ENCODE assay signal across 15 mouse cellular contexts in genomic region chr6:91690646-91691045, GRCm38 (mm10). TPM values are rescaled to one million over a fixed set of nuclear protein-coding genes. Genes with fewer than 3 reads are reported as not detected.
A peak's percentile ranks its signal among the peaks of the same experiment; 100 is the strongest.
DNase-seq lines count a peak whose midpoint lies in the region; ATAC-seq and TF ChIP-seq lines count a peak whose summit lies in the region.
"Had no signal": no experiment of that assay in that cellular context is flagged by ENCODE, and none has a peak within 500 bp of the region (broad histone marks: within the 10 kb centered on the region; RNA-seq: fewer than 3 reads in every experiment).

No protein-coding gene starts in this region.

- H3K9me3 ChIP-seq in ES-Bruce4 (replicated peaks; ENCODE audit: control insufficient read depth, insufficient read depth, low read length, poor library complexity, severe bottlenecking): no peaks in the 10 kb centered on the region
- H3K9me3 ChIP-seq in lung, postnatal 0 days (ENCODE audit: low read length): no peaks in the 10 kb centered on the region
- H3K9me3 ChIP-seq: embryonic facial prominence, embryonic 15.5 days; forebrain, embryonic 13.5 days; limb, embryonic 15.5 days had no signal

- no peak for TF ChIP-seq EP300 in ES-Bruce4 (IDR thresholded peaks at IDR 0.05; ENCODE audit: insufficient read depth, low read depth, low read length)
- TF ChIP-seq EP300 in lung, postnatal 0 days (IDR thresholded peaks at IDR 0.05): no peak

- H3K27ac ChIP-seq in ES-Bruce4 (ENCODE audit: insufficient read depth, low read length): peak overlapping the region; percentile 57
- H3K27ac ChIP-seq in brown adipose tissue, adult 24 weeks (replicated peaks; ENCODE audit: low read depth, low read length): no peak overlapping the region
- H3K27ac ChIP-seq in lung, postnatal 0 days (ENCODE audit: low read length): no peak overlapping the region
- H3K27ac ChIP-seq: embryonic facial prominence, embryonic 15.5 days; forebrain, embryonic 13.5 days; hindbrain, embryonic 14.5 days; limb, embryonic 15.5 days had no signal

- DNase-seq in kidney, adult 8-10 months: peak; percentile 81 to 88
- peak; percentile 35 to 67 for DNase-seq in kidney, postnatal 4 days
- no peak for DNase-seq in lung, postnatal 0 days (ENCODE audit: low spot score)
- DNase-seq in T-cell, adult 2 months (ENCODE audit: low spot score): no peak
- DNase-seq: adrenal gland, adult 8-10 months; gastrocnemius, postnatal 25 days; lung, postnatal 14 days; right cerebral cortex, adult 18-20 months had no signal

- no peak for ATAC-seq in lung, postnatal 0 days
- ATAC-seq in monocyte, adult 5-6 weeks (replicated peaks; ENCODE audit: insufficient number of reproducible peaks, low FRiP score, low TSS enrichment, poor library complexity, severe bottlenecking): no peak
- ATAC-seq: forebrain, embryonic 13.5 days had no signal

- no peak overlapping the region for H3K4me3 ChIP-seq in ES-Bruce4 (ENCODE audit: low read depth, low read length)
- H3K4me3 ChIP-seq in brown adipose tissue, adult 24 weeks (ENCODE audit: insufficient read depth, low read depth, low read length): peak overlapping the region; percentile 5
- no peak overlapping the region for H3K4me3 ChIP-seq in lung, postnatal 0 days (ENCODE audit: low read depth, low read length)
- H3K4me3 ChIP-seq: embryonic facial prominence, embryonic 15.5 days; forebrain, embryonic 13.5 days; limb, embryonic 15.5 days had no signal

- TF ChIP-seq POLR2A in ES-Bruce4 (IDR thresholded peaks at IDR 0.05; ENCODE audit: insufficient read depth, low read length): no peak

- no peak overlapping the region for H3K4me2 ChIP-seq in lung, postnatal 0 days (replicated peaks; ENCODE audit: low read depth, low read length)
- H3K4me2 ChIP-seq: embryonic facial prominence, embryonic 15.5 days; forebrain, embryonic 13.5 days; hindbrain, embryonic 14.5 days; limb, embryonic 15.5 days had no signal

- no peak overlapping the region for H3K9ac ChIP-seq in ES-Bruce4 (ENCODE audit: low read depth, poor library complexity, severe bottlenecking)
- H3K9ac ChIP-seq in lung, postnatal 0 days (replicated peaks; ENCODE audit: low read depth): no peak overlapping the region
- H3K9ac ChIP-seq: embryonic facial prominence, embryonic 15.5 days; forebrain, embryonic 13.5 days; hindbrain, embryonic 14.5 days; limb, embryonic 15.5 days had no signal

- H3K27me3 ChIP-seq in ES-Bruce4 (ENCODE audit: control insufficient read depth, insufficient read depth, low read length, poor library complexity, severe bottlenecking): no peaks in the 10 kb centered on the region
- no peaks in the 10 kb centered on the region for H3K27me3 ChIP-seq in lung, postnatal 0 days (replicated peaks; ENCODE audit: insufficient read depth, low read length)
- H3K27me3 ChIP-seq: embryonic facial prominence, embryonic 15.5 days; forebrain, embryonic 13.5 days; limb, embryonic 15.5 days had no signal

- 64% methylated on average over 7 of the region's 7 CpGs for WGBS in lung, postnatal 0 days

- TF ChIP-seq CTCF in ES-Bruce4 (IDR thresholded peaks at IDR 0.05; ENCODE audit: low read depth, low read length): no peak
- no peak for TF ChIP-seq CTCF in lung, postnatal 0 days (IDR thresholded peaks at IDR 0.05)

- H3K4me1 ChIP-seq in ES-Bruce4 (ENCODE audit: control insufficient read depth, insufficient read depth, low read length): peaks cover 18% of the 10 kb centered on the region
- H3K4me1 ChIP-seq in brown adipose tissue, adult 24 weeks (ENCODE audit: control insufficient read depth, insufficient read depth, insufficient read length, low read length): peaks cover 40% of the 10 kb centered on the region
- H3K4me1 ChIP-seq in lung, postnatal 0 days (ENCODE audit: insufficient read depth, low read depth, low read length): peaks cover 16% of the 10 kb centered on the region

- H3K36me3 ChIP-seq in ES-Bruce4 (ENCODE audit: control insufficient read depth, insufficient read depth, low read length, poor library complexity, severe bottlenecking): peaks cover 9% of the 10 kb centered on the region; the same call in 1 of the 2 replicates
- H3K36me3 ChIP-seq in lung, postnatal 0 days (ENCODE audit: insufficient read depth, low read length): 0 out of 2 replicates have a peak, but pooled peaks cover 5% of the 10 kb centered on the region

RNA-seq across cellular contexts. Expression of gene Slc6a6, which starts 6.8 kb away (rescaled TPM):
- 109 and 114 TPM in 2 replicates for polyA plus RNA-seq in ES-Bruce4 (2011; ENCODE audit: insufficient read depth, insufficient read length, low read depth, missing spikeins)
- 33.0 and 38.9 TPM in 2 replicates for polyA plus RNA-seq in brown adipose tissue, adult 24 weeks (2012; ENCODE audit: insufficient read depth, insufficient read length, missing spikeins)
- polyA plus RNA-seq in lung, postnatal 0 days (2015; fragmentation: Nextera tagmentation; extraction: Ambion mirVana): 92.6 and 119 TPM in 2 replicates
- total RNA-seq in monocyte, adult 5-6 weeks (2017): 63.2 to 87.6 TPM (median 76.2 TPM) in 3 replicates

Comparison
In these comparisons a context has a peak if more than half of its experiments do, and no peak if none do; other contexts are left out.
1. DNase-seq: peak in kidney, adult 8-10 months (2 of 2) and kidney, postnatal 4 days (2 of 2); none in lung, postnatal 0 days (single experiment) and T-cell, adult 2 months (single experiment).